Mouse (Mus musculus): ENCODE measurements around the gene Rabepk. TPM values are rescaled to one million over a fixed set of nuclear protein-coding genes. Genes with fewer than 3 reads are reported as not detected.

The Rabepk gene
- polyA plus RNA-seq, 1 experiment: 28.2 TPM

Other genes with a start within 250 kb of the Rabepk start
- 18.7 and 22.6 TPM in 2 replicates for gene Gapvd1, start 44.7 kb downstream of the Rabepk start, polyA plus RNA-seq (2012; ENCODE audit: insufficient read depth, insufficient read length, missing spikeins)
- gene Hspa5, start 27.9 kb downstream of the Rabepk start, polyA plus RNA-seq (2012; ENCODE audit: insufficient read depth, insufficient read length, missing spikeins): 188 and 303 TPM in 2 replicates
- gene Fbxw2, start 26.4 kb upstream of the Rabepk start, polyA plus RNA-seq (2012; ENCODE audit: insufficient read depth, insufficient read length, missing spikeins): 55.3 and 59.9 TPM in 2 replicates
- gene Gm34653, start 33.1 kb upstream of the Rabepk start, polyA plus RNA-seq (2012; ENCODE audit: insufficient read depth, insufficient read length, missing spikeins): not detected in 2 replicates
- not detected in 2 replicates for gene Cutal, start 74.5 kb upstream of the Rabepk start, polyA plus RNA-seq (2012; ENCODE audit: insufficient read depth, insufficient read length, missing spikeins)
- gene Psmd5, start 75.1 kb upstream of the Rabepk start, polyA plus RNA-seq (2012; ENCODE audit: insufficient read depth, insufficient read length, missing spikeins): 33.2 and 33.9 TPM in 2 replicates
- 2.3 and 2.4 TPM in 2 replicates for gene Phf19, start 114.1 kb upstream of the Rabepk start, polyA plus RNA-seq (2012; ENCODE audit: insufficient read depth, insufficient read length, missing spikeins)
- not detected in 2 replicates for gene Traf1, start 161.9 kb upstream of the Rabepk start, polyA plus RNA-seq (2012; ENCODE audit: insufficient read depth, insufficient read length, missing spikeins)

Measured in brown adipose tissue, adult 24 weeks (tissue).